Mouse (Mus musculus) cerebellum, adult 2 months (tissue): ENCODE data around the gene Pip4k2b.

Experiments used
- CTCF ChIP-seq: fragments of 200-500 bp; IDR thresholded peaks from 2 replicates; pipeline ENCODE4 v1.5.1; 2011; ENCODE audit warnings: low read depth, mild to moderate bottlenecking, control low read depth, low read length, moderate library complexity, borderline replicate concordance; ENCODE audit not compliant: insufficient read depth
- POLR2A ChIP-seq: fragments of 200-500 bp; IDR thresholded peaks from 2 replicates; pipeline ENCODE4 v1.6.1; 2011; ENCODE audit warnings: low read length, control low read depth, borderline replicate concordance; ENCODE audit not compliant: insufficient read depth

DNA sequence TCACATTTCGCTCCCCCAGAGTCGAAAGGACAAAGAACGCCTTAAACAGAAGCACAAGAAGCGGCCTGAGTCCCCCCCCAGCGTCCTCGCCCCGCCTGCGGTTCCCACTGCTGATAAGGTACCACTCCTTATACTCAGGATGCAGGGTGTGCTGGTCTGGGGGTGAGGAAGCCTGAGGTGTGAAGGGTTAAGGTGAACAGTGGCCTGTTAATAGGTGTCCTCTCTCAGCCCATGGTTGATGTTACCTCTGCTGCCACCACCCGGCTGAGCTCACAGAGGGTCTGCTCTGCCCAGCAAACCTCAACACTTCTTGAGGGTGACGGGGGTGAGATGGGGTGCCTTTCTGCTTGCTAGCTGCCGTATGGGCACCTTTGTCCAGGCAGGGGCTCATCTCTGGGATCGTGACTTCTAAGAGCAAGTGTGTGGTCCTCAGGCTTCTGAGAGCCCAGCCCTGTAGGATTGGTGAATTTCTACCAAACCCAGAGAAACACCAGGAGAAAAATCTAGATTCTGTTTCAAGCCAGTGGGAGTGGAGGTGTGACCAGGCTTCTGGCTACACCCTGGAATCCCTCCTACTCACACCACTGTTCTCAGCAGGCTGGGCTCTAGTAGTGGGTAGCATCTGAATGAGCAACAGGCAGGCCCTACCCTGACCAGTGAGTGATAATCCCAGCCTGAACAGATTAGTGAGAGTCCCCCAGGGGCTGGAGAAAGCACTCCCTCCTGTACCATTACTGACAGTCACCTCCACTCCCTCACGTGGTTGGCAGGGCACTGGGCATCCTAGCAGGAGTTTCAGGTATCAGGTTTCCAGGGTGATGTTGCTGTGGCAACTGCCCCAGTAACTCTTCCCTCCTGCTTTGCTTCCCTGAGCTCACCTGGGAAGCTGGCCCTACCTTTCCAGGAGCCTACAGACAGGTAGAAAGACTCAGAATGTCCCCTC is 74.0 kb downstream of the Pip4k2b start:
- TF ChIP-seq CTCF (0 out of 2 replicates have a peak, but pooled peaks have one; percentile 15), POLR2A (no peak)
